Mouse (Mus musculus) stomach, postnatal 0 days (tissue): Measurements from ENCODE around the gene Cep112. TPM values are rescaled to one million over a fixed set of nuclear protein-coding genes. Genes with fewer than 3 reads are reported as not detected.

Source experiments
- ATAC-seq: fragments of 200-750 bp; cut with Nextera tagmentation; 2 replicates; pipeline ENCODE4 v1.8.0; 2017; ENCODE audit not compliant: low FRiP score, low TSS enrichment
- DNase-seq: peaks from one replicate; pipeline ENCODE4 v3.0.0-alpha.2; 2016; ENCODE audit warnings: low spot score
- H3K27ac ChIP-seq: fragments of 300-500 bp; sonication (generic); replicated peaks from 2 replicates; pipeline ENCODE4 v1.5.1; 2014; ENCODE audit warnings: mild to moderate bottlenecking, control low read depth
- H3K27me3 ChIP-seq: fragments of 300-500 bp; sonication (generic); 2 replicates; pipeline ENCODE4 v1.6.1; 2014; ENCODE audit warnings: low read length; ENCODE audit not compliant: control insufficient read depth, insufficient read depth
- H3K36me3 ChIP-seq: fragments of 300-500 bp; sonication (generic); 2 replicates; pipeline ENCODE4 v1.6.1; 2014; ENCODE audit warnings: low read length, mixed read lengths; ENCODE audit not compliant: control insufficient read depth, insufficient read depth
- H3K4me1 ChIP-seq: fragments of 300-500 bp; sonication (generic); replicated peaks from 2 replicates; pipeline ENCODE4 v1.6.1; 2014; ENCODE audit warnings: antibody characterized with exemption; ENCODE audit not compliant: control insufficient read depth, insufficient read depth
- H3K4me2 ChIP-seq: fragments of 300-500 bp; sonication (generic); replicated peaks from 2 replicates; pipeline ENCODE4 v1.6.1; 2014; ENCODE audit warnings: low read depth, mild to moderate bottlenecking, control low read depth, moderate library complexity
- H3K4me3 ChIP-seq: fragments of 300-500 bp; sonication (generic); 2 replicates; pipeline ENCODE4 v1.5.1; 2014; ENCODE audit warnings: low read depth, low read length, control low read depth
- H3K9ac ChIP-seq: fragments of 300-500 bp; sonication (generic); 2 replicates; pipeline ENCODE4 v1.6.1; 2014; ENCODE audit warnings: mild to moderate bottlenecking, low read length, control low read depth, mixed read lengths
- H3K9me3 ChIP-seq: fragments of 300-500 bp; sonication (generic); 2 replicates; pipeline ENCODE4 v1.6.1; 2016; ENCODE audit warnings: low read length; ENCODE audit not compliant: control insufficient read depth
- CTCF ChIP-seq: IDR thresholded peaks from 2 replicates; pipeline ENCODE4 v1.5.1; 2016; ENCODE audit warnings: antibody characterized with exemption, low read depth, mild to moderate bottlenecking, moderate library complexity
- EP300 ChIP-seq: optimal IDR thresholded peaks from 2 replicates; pipeline ENCODE3; 2016; ENCODE audit warnings: antibody characterized with exemption
- WGBS: fragments of 180-500 bp; shearing (Covaris S2); extraction: QIAGEN DNeasy Blood & Tissue Kit; methylation state at CpG from one replicate; pipeline ENCODE4 v1.1.7; 2014; 5-methylcytosine and 5-hydroxymethylcytosine counted together
- polyA plus RNA-seq: library from polyadenylated mRNA; unstranded; fragments of >200 nt; fragmentation: Nextera tagmentation; extraction: Ambion mirVana; gene quantifications from 2 replicates; pipeline ENCODE4 v1.2.1, GENCODE M21; 2015

The Cep112 gene
- polyA plus RNA-seq, 1 experiment from 2014 or later = 3.5 TPM

- TF ChIP-seq CTCF = no peak
- TF ChIP-seq EP300 = no peak
- no peaks in the 10 kb centered on the region for H3K27me3 ChIP-seq
- 60% methylated on average over 4 of the region's 4 CpGs for WGBS
- H3K9ac ChIP-seq = no peak overlapping the region
- no peak overlapping the region for H3K27ac ChIP-seq
- H3K4me1 ChIP-seq = no peaks in the 10 kb centered on the region
- ATAC-seq (no peak), DNase-seq (no peak)
- H3K9me3 ChIP-seq = no peaks in the 10 kb centered on the region
- no peak overlapping the region for H3K4me3 ChIP-seq
- no peaks in the 10 kb centered on the region for H3K36me3 ChIP-seq
- no peak overlapping the region for H3K4me2 ChIP-seq
These were observed 59.0 kb downstream of the Cep112 start for GRCm38 (mm10) chr11:108483976-108484375.

- DNase-seq (no peak), ATAC-seq (no peak)
- no peak overlapping the region for H3K4me3 ChIP-seq
- no peak overlapping the region for H3K4me2 ChIP-seq
- TF ChIP-seq CTCF (no peak), EP300 (no peak)
- H3K4me1 ChIP-seq = no peaks in the 10 kb centered on the region
- H3K27me3 ChIP-seq = no peaks in the 10 kb centered on the region
- H3K9ac ChIP-seq = no peak overlapping the region
- WGBS = 70% methylated on average over 2 of the region's 2 CpGs
- no peaks in the 10 kb centered on the region for H3K36me3 ChIP-seq
- H3K27ac ChIP-seq = no peak overlapping the region
- H3K9me3 ChIP-seq = no peaks in the 10 kb centered on the region
These were observed 63.3 kb downstream of the Cep112 start for GRCm38 (mm10) chr11:108488256-108488655.

- no peaks in the 10 kb centered on the region for H3K27me3 ChIP-seq
- H3K9ac ChIP-seq = no peak overlapping the region
- WGBS = 87% methylated on average over 4 of the region's 4 CpGs
- TF ChIP-seq CTCF (no peak), EP300 (no peak)
- ATAC-seq (no peak), DNase-seq (no peak)
- no peak overlapping the region for H3K4me3 ChIP-seq
- H3K36me3 ChIP-seq = no peaks in the 10 kb centered on the region
- H3K4me2 ChIP-seq = no peak overlapping the region
- no peaks in the 10 kb centered on the region for H3K9me3 ChIP-seq
- H3K27ac ChIP-seq = no peak overlapping the region
- H3K4me1 ChIP-seq = no peaks in the 10 kb centered on the region
These were observed 64.9 kb downstream of the Cep112 start for GRCm38 (mm10) chr11:108489863-108490262.

GRCm38 (mm10) chr11:108508190-108508589 is 83.2 kb downstream of the Cep112 start:
- Histone ChIP-seq H3K9ac (no peak overlapping the region), H3K27ac (no peak overlapping the region), H3K9me3 (no peaks in the 10 kb centered on the region), H3K36me3 (no peaks in the 10 kb centered on the region), H3K4me1 (no peaks in the 10 kb centered on the region), H3K4me3 (no peak overlapping the region), H3K27me3 (no peaks in the 10 kb centered on the region), H3K4me2 (no peak overlapping the region)
- no peak for DNase-seq
- TF ChIP-seq CTCF (no peak), EP300 (no peak)
- no peak for ATAC-seq
- WGBS = 93% methylated on average over 5 of the region's 5 CpGs

GRCm38 (mm10) chr11:108527725-108528363 is 102.9 kb downstream of the Cep112 start:
- Histone ChIP-seq H3K4me3 (no peak overlapping the region), H3K36me3 (0 out of 2 replicates have a peak, but pooled peaks cover 2% of the 10 kb centered on the region), H3K4me2 (no peak overlapping the region), H3K27me3 (no peaks in the 10 kb centered on the region), H3K4me1 (no peaks in the 10 kb centered on the region), H3K27ac (no peak overlapping the region), H3K9me3 (no peaks in the 10 kb centered on the region), H3K9ac (no peak overlapping the region)
- TF ChIP-seq EP300 (no peak), CTCF (no peak)
- WGBS = 53% methylated on average over 5 of the region's 5 CpGs
- no peak for ATAC-seq
- no peak for DNase-seq

- 27% methylated on average over 1 of the region's 1 CpGs for WGBS
- Histone ChIP-seq H3K36me3 (0 out of 2 replicates have a peak, but pooled peaks cover 2% of the 10 kb centered on the region), H3K4me1 (no peaks in the 10 kb centered on the region), H3K27me3 (no peaks in the 10 kb centered on the region), H3K27ac (no peak overlapping the region), H3K9me3 (no peaks in the 10 kb centered on the region), H3K4me2 (no peak overlapping the region), H3K4me3 (no peak overlapping the region), H3K9ac (no peak overlapping the region)
- ATAC-seq (no peak), DNase-seq (no peak)
- TF ChIP-seq EP300 (no peak), CTCF (no peak)
These were observed 107.9 kb downstream of the Cep112 start for GRCm38 (mm10) chr11:108532901-108533300.
